Mouse (Mus musculus) liver, embryonic 14.5 days (tissue): ENCODE measurements at regions not wholly inside any gene's neighbourhood (a gene's known extent, or its start where the extent isn't known, plus 50 kb on each side); places are given as distances from the start of the nearest gene placed in this dataset.

Experiments used
- CTCF ChIP-seq: IDR thresholded peaks from 2 replicates; pipeline ENCODE4 v1.5.1; 2016; ENCODE audit warnings: antibody characterized with exemption, low read depth, control low read depth
- EP300 ChIP-seq: IDR thresholded peaks from 2 replicates; pipeline ENCODE4 v1.6.1; 2016; ENCODE audit warnings: antibody characterized with exemption, low read depth

DNA sequence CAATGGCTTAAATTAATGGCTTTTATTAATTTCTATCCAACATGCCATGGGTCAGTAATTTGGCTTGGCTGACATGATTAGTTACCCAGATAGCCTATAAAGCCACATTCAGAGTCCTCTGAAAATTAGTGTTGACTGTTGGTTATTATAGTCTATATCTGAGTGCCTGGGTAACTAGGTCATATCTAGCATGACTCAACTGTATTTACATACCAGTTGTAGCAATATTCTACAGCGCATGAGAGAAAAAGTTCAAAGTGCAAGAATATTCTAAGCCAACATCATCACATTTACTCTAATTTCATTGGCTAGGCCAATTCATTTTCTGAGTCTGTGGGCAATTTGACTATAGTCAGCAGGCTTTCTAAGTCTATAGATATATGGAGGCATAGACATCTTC, 496.7 kb upstream of the Tenm4 start:
- TF ChIP-seq CTCF (no peak), EP300 (no peak)
